Mouse (Mus musculus) liver, adult 2 months (tissue): ENCODE data around the gene Gpi1. TPM values are rescaled to one million over a fixed set of nuclear protein-coding genes. Genes with fewer than 3 reads are reported as not detected.

Experiments
- DNase-seq: peaks from one replicate; pipeline ENCODE4 v3.0.0-alpha.2; 2011; ENCODE audit warnings: low read depth, low spot score; ENCODE audit errors: extremely low read depth
- H3K27ac ChIP-seq: fragments of 200-500 bp; replicated peaks from 2 replicates; pipeline ENCODE4 v1.5.1; 2012; ENCODE audit warnings: low read depth, mild to moderate bottlenecking, control low read depth, inconsistent platforms, low read length; ENCODE audit not compliant: insufficient read depth
- H3K27me3 ChIP-seq: fragments of 200-500 bp; 2 replicates; pipeline ENCODE4 v1.6.1; 2012; ENCODE audit warnings: mild to moderate bottlenecking, moderate library complexity, low read length, inconsistent platforms; ENCODE audit not compliant: control insufficient read depth, insufficient read depth
- H3K36me3 ChIP-seq: fragments of 200-500 bp; 2 replicates; pipeline ENCODE4 v1.6.1; 2012; ENCODE audit warnings: low read length, inconsistent platforms; ENCODE audit not compliant: control insufficient read depth, insufficient read depth
- H3K4me1 ChIP-seq: fragments of 200-500 bp; 2 replicates; pipeline ENCODE4 v1.6.1; 2011; ENCODE audit warnings: low read length; ENCODE audit not compliant: control insufficient read depth, insufficient read depth
- H3K4me3 ChIP-seq: fragments of 200-500 bp; 2 replicates; pipeline ENCODE4 v1.5.1; 2011; ENCODE audit warnings: low read depth, mild to moderate bottlenecking, control low read depth, low read length, moderate library complexity; ENCODE audit not compliant: insufficient read depth
- H3K79me2 ChIP-seq: fragments of 200-500 bp; 2 replicates; pipeline ENCODE4 v1.6.1; 2012; ENCODE audit warnings: inconsistent platforms, mild to moderate bottlenecking, low read length, moderate library complexity; ENCODE audit not compliant: control insufficient read depth, insufficient read depth
- H3K9ac ChIP-seq: fragments of 200-500 bp; 2 replicates; pipeline ENCODE4 v1.6.1; 2012; ENCODE audit warnings: low read depth, mild to moderate bottlenecking, control low read depth, inconsistent platforms, low read length
- CTCF ChIP-seq: fragments of 200-500 bp; IDR thresholded peaks from 2 replicates; pipeline ENCODE4 v1.5.1; 2011; ENCODE audit warnings: low read depth, low read length, control low read depth
- POLR2A ChIP-seq: fragments of 200-500 bp; IDR thresholded peaks from 2 replicates; pipeline ENCODE4 v1.6.1; 2011; ENCODE audit warnings: low read length, control low read depth; ENCODE audit not compliant: insufficient read depth; ENCODE audit errors: extremely low read depth
- WGBS: fragments of 180-500 bp; shearing (Covaris S2); methylation state at CpG from one replicate; pipeline ENCODE4 v1.1.7; 2018; 5-methylcytosine and 5-hydroxymethylcytosine counted together
- polyA plus RNA-seq: library from polyadenylated mRNA; depleted of rRNA; stranded (reverse); fragments of >200 nt; gene quantifications from 2 replicates; pipeline ENCODE4 v1.2.3, GENCODE M21; 2012
- total RNA-seq: library from RNA; depleted of rRNA; stranded (reverse); fragments of >200 nt; gene quantifications from 2 replicates; pipeline ENCODE4 v1.2.3, GENCODE M21; 2014

The Gpi1 gene
- total and polyA plus RNA-seq, 2 experiments = 61.8 to 127 TPM

DNA sequence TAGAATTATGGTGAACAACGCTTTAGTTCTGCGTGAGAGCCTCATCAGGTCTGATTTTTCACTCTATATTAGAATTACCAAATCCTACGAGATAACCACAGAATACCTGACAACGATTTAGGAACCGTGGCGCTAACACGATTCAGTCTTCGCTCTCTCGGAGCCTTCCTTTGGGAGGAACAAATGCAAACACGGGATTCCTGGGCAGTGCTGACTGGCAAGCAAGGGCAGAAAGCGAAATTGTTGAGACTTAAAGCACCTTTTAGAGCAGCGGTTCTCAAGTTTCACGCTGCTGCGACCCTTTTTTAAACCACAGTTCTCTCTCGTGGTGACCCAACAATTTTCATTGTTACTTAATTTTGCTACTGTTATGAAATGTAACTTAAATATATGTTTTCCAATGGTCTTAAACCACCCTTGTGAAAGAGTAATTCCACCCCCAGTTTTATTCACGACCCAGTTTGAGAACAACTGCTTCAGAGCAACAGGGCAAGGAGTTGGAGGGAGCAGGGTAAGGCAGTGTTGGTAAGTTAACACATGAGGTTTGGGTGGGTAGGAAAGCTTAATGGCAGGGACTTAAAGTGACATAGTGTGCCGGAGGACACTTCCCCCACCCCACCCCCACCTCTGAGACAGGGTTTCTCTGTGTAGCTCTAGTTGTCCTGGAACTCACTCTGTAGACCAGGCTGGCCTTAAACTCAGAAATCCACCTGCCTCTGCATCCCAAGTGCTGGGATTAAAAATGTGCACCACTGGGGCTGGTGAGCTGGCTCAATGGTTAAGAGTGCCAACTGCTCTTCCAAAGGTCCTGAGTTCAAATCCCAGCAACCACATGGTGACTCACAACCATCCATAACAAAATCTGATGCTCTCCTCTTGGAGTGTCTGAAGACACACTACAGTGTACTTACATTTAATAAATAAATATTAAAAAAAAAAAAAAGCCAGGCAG is 4.8 kb upstream of the Gpi1 start:
- H3K9ac ChIP-seq = peak overlapping the region; percentile 72
- H3K4me1 ChIP-seq = peaks cover 13% of the 10 kb centered on the region
- WGBS = 4% methylated on average over 17 of the region's 17 CpGs
- H3K36me3 ChIP-seq = peaks cover 15% of the 10 kb centered on the region; the same call in 1 of the 2 replicates
- H3K4me3 ChIP-seq = peak overlapping the region; percentile 69
- H3K79me2 ChIP-seq = peaks cover 1% of the 10 kb centered on the region; the same call in 1 of the 2 replicates
- H3K27ac ChIP-seq = peak overlapping the region; percentile 79
- H3K27me3 ChIP-seq = no peaks in the 10 kb centered on the region
- DNase-seq = peak; percentile 15
- TF ChIP-seq CTCF (no peak), POLR2A (no peak)

DNA sequence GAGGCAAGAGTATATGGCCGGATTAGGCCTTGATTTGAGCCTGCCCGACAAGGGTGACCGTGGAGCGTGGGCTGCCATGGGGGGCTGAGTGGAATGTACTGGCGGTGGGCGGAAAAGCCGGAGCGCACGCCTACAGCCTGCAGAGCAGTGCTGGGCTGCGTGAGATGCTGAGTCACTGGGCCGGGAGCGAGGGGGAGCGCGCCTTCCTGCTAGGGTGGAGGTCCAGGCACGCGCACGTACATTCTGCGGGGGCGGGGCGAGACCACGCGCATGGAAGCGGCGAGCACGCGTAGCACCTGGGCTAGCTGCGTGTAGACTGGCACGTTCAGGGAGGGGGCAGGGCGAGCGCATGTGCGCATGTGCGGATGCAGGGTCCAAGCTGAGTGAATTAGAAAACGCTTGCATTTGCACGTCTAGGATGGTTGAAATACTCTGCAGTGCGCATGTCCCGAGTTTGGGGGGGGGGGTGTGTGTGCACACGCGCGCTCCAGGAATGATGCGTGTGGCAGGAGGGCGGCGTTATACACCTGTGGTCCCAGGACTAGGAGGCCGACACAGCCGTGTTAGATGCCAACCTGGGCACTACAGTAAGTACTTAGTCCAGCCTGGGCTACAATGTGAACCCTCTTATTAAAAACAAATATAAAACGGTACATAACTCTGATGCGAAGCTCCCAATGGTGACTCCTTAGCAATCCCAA is 3.9 kb upstream of the Gpi1 start:
- TF ChIP-seq CTCF = no peak
- peak; percentile 84; the same call in 1 of the 2 replicates for TF ChIP-seq POLR2A
- under 1% methylated on average over 46 of the region's 46 CpGs for WGBS
- DNase-seq = peak; percentile 92
- Histone ChIP-seq H3K27me3 (no peaks in the 10 kb centered on the region), H3K9ac (peak overlapping the region; percentile 83), H3K36me3 (peaks cover 10% of the 10 kb centered on the region; the same call in 1 of the 2 replicates), H3K4me3 (peak overlapping the region; percentile 69), H3K79me2 (peaks cover 9% of the 10 kb centered on the region; the same call in 1 of the 2 replicates), H3K27ac (peak overlapping the region; percentile 93), H3K4me1 (peaks cover 18% of the 10 kb centered on the region)

DNA sequence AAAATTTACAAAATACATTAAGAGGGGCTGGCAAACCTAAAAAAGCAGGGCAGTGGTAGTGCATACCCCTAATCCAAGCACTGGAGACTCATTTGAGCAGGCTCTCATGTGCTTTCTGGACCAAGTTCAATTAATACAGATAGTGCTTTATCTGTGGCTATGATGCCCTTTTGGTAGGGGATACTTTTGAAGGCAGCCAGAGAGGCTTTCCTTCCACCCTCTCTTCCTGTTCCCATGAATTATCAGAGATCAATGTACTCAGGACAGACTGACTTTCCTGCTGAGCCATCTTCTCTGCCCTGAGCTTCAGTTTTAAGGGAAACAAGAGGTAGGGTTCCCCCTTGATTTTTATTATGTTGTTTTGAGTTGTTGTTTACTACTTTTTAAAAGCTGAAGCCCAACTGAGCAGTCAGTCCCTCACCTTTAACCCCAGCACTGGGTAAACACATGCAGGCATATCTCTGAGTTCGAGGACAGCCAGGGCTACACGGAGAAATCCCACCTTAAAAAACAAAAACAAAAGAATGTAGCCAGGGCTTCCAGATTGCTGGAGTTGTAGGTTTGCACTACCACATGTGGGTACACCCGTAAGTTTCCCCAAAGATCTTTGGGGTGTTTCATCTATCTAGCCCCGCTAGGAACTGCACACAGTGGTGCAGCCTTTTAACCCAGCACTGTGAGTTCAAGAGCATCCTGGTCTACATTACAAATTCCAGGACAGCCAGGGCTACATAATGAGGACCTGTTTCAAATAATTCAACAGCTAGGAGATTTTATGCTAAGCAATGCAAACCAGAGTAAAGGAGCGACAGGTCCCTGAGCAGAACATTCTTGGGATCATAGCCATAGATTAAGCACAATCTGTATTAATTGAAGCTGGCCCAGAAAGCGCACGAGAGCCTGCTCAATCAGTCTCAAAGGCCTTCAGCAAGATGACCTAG is 2.9 kb upstream of the Gpi1 start:
- DNase-seq = peak; percentile 38
- Histone ChIP-seq H3K4me1 (peaks cover 22% of the 10 kb centered on the region), H3K36me3 (peaks cover 5% of the 10 kb centered on the region; the same call in 1 of the 2 replicates), H3K9ac (peak overlapping the region; percentile 83), H3K27me3 (no peaks in the 10 kb centered on the region), H3K79me2 (peaks cover 12% of the 10 kb centered on the region; the same call in 1 of the 2 replicates), H3K4me3 (peak overlapping the region; percentile 69), H3K27ac (peak overlapping the region; percentile 93)
- WGBS = 32% methylated on average over 7 of the region's 7 CpGs
- TF ChIP-seq POLR2A (no peak), CTCF (no peak)

DNA sequence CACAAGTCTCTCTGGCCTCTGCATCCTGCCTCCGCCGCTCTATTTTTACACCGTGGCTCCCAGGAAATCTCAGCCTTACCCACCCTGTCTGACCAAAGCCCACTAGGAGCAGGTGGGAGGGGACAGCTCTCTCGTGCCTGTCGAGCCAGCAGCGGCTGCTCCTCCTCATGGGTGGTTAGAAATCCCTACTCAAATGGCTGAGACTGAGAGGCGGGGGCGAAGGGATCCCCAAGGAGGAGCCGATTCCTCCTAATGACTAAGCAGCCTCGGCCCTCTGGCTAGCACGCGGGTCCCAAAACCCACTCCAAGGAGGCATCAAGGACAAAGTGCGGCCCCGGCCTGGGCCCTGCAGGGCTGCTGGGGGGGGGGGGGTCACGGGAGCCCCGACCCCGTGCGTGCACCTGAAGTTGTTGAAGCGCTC is 435 bp downstream of the Gpi1 start:
- TF ChIP-seq POLR2A (no peak), CTCF (no peak)
- Histone ChIP-seq H3K36me3 (no peaks in the 10 kb centered on the region), H3K27ac (peak overlapping the region; percentile 78), H3K27me3 (no peaks in the 10 kb centered on the region), H3K4me1 (peaks cover 46% of the 10 kb centered on the region), H3K4me3 (peak overlapping the region; percentile 90), H3K9ac (peak overlapping the region; percentile 89), H3K79me2 (peaks cover 12% of the 10 kb centered on the region; the same call in 1 of the 2 replicates)
- under 1% methylated on average over 19 of the region's 19 CpGs for WGBS
- no peak for DNase-seq

DNA sequence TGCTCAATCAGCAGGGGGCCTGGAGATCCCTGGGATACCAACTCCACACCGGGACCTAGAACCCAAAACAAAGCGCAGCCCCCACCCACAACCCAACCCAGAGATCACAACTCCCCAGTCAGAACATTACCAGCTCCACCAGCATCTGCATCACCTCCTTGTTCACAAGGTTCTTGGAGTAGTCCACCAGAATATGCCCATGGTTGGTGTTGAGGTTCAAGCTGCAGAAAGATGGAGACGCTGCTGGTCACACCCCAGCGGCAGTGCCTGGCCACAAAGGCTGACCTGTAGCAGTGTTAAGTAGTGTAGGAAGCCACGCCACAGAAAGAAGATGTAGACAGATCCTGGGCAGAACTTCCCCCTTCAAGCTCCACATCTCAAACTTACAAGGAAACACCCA is 983 bp downstream of the Gpi1 start:
- H3K79me2 ChIP-seq = peaks cover 12% of the 10 kb centered on the region; the same call in 1 of the 2 replicates
- DNase-seq = no peak
- peaks cover 47% of the 10 kb centered on the region for H3K4me1 ChIP-seq
- no peak overlapping the region; the same call in 1 of the 2 replicates for H3K27ac ChIP-seq
- H3K9ac ChIP-seq = peak overlapping the region; percentile 89
- peak overlapping the region; percentile 90 for H3K4me3 ChIP-seq
- no peaks in the 10 kb centered on the region; the same call in 1 of the 2 replicates for H3K36me3 ChIP-seq
- H3K27me3 ChIP-seq = no peaks in the 10 kb centered on the region
- no peak for TF ChIP-seq CTCF
- TF ChIP-seq POLR2A = no peak
- WGBS = 26% methylated on average over 5 of the region's 5 CpGs
